Mouse (Mus musculus) MEL (cell line): ENCODE data around the gene Ccdc186. TPM values are rescaled to one million over a fixed set of nuclear protein-coding genes. Genes with fewer than 3 reads are reported as not detected.

Experiments used
- DNase-seq: peaks from one replicate; pipeline ENCODE4 v3.0.0; 2011; ENCODE audit warnings: low read depth, low spot score
- H3K27ac ChIP-seq: 2 replicates; pipeline ENCODE4 v1.5.1; 2012; ENCODE audit warnings: low read depth, mild to moderate bottlenecking, control low read depth, low read length, moderate library complexity; ENCODE audit not compliant: control insufficient read depth
- H3K27me3 ChIP-seq, 2 experiments: fragments of 150-350 bp in 1 of 2; sonication (generic) in 1 of 2; 2 replicates each; pipeline ENCODE4 v1.6.1; 2012; ENCODE audit warnings: low read length in 2 of 2, mild to moderate bottlenecking in 2 of 2, improper control_type of control experiment in 1 of 2, moderate library complexity in 1 of 2; ENCODE audit not compliant: insufficient read depth in 2 of 2, control insufficient read depth in 1 of 2
- H3K36me3 ChIP-seq, 2 experiments: 2 replicates each; pipeline ENCODE4 v1.6.1; 2012 to 2014; ENCODE audit warnings: low read length in 2 of 2, improper control_type of control experiment in 1 of 2, inconsistent platforms in 1 of 2, mild to moderate bottlenecking in 1 of 2; ENCODE audit not compliant: insufficient read depth in 2 of 2, control insufficient read depth in 1 of 2
- H3K4me1 ChIP-seq, 2 experiments: fragments of 150-350 bp in 1 of 2; sonication (generic) in 1 of 2; 2 replicates each; pipeline ENCODE4 v1.6.1; 2012; ENCODE audit warnings: low read length in 2 of 2, improper control_type of control experiment in 1 of 2, mild to moderate bottlenecking in 1 of 2; ENCODE audit not compliant: insufficient read depth in 2 of 2, control insufficient read depth in 1 of 2
- H3K4me3 ChIP-seq, 2 experiments: fragments of 150-350 bp in 1 of 2; sonication (generic) in 1 of 2; 2 replicates each; pipeline ENCODE4 v1.5.1; 2012; ENCODE audit warnings: low read depth in 2 of 2, low read length in 2 of 2, mild to moderate bottlenecking in 2 of 2, moderate library complexity in 2 of 2, control low read depth in 1 of 2, improper control_type of control experiment in 1 of 2; ENCODE audit not compliant: control insufficient read depth in 1 of 2, insufficient read depth in 1 of 2
- H3K79me2 ChIP-seq: 2 replicates; pipeline ENCODE4 v1.6.1; 2012; ENCODE audit warnings: mild to moderate bottlenecking, low read length, moderate library complexity; ENCODE audit not compliant: control insufficient read depth, poor library complexity, insufficient read depth
- H3K9ac ChIP-seq: 2 replicates; pipeline ENCODE4 v1.6.1; 2012; ENCODE audit warnings: low read depth, mild to moderate bottlenecking, control low read depth, low read length, moderate library complexity; ENCODE audit not compliant: control insufficient read depth, poor library complexity, severe bottlenecking
- H3K9me3 ChIP-seq: fragments of 150-350 bp; sonication (generic); replicated peaks from 2 replicates; pipeline ENCODE4 v1.6.1; 2012; ENCODE audit warnings: mild to moderate bottlenecking, low read length, improper control_type of control experiment, moderate library complexity; ENCODE audit not compliant: insufficient read depth
- BHLHE40 ChIP-seq: IDR thresholded peaks from 2 replicates; pipeline ENCODE4 v1.6.1; 2012; ENCODE audit warnings: low read depth, mild to moderate bottlenecking, inconsistent platforms, low read length, improper control_type of control experiment, borderline replicate concordance
- CHD1 ChIP-seq: IDR thresholded peaks from 2 replicates; pipeline ENCODE4 v1.6.1; 2012; ENCODE audit warnings: low read depth, mild to moderate bottlenecking, inconsistent platforms, low read length, improper control_type of control experiment
- CHD2 ChIP-seq: IDR thresholded peaks from 2 replicates; pipeline ENCODE4 v1.6.1; 2011; ENCODE audit warnings: low read length, improper control_type of control experiment
- CTCF ChIP-seq, 3 experiments: IDR thresholded peaks in 2 of 3; conservative IDR thresholded peaks in 1 of 3; 2 replicates each; pipeline ENCODE4 v1.5.1; 2011 to 2012; ENCODE audit warnings: low read length in 3 of 3, low read depth in 2 of 3, mild to moderate bottlenecking in 2 of 3, improper control_type of control experiment in 1 of 3, inconsistent platforms in 1 of 3, mixed read lengths in 1 of 3, moderate library complexity in 1 of 3; ENCODE audit not compliant: control insufficient read depth in 1 of 3, insufficient read depth in 1 of 3, poor library complexity in 1 of 3, severe bottlenecking in 1 of 3
- ELF1 ChIP-seq: IDR thresholded peaks from 2 replicates; pipeline ENCODE4 v1.6.1; 2014; ENCODE audit warnings: low read depth, mild to moderate bottlenecking, inconsistent platforms, low read length, improper control_type of control experiment, moderate library complexity
- EP300 ChIP-seq, 2 experiments: IDR thresholded peaks; 2 replicates each; pipeline ENCODE4 v1.6.1; 2011; ENCODE audit warnings: improper control_type of control experiment in 2 of 2, low read length in 2 of 2, low read depth in 1 of 2, mild to moderate bottlenecking in 1 of 2
- ETS1 ChIP-seq: IDR thresholded peaks from 2 replicates; pipeline ENCODE4 v1.6.1; 2012; ENCODE audit warnings: low read depth, mild to moderate bottlenecking, inconsistent platforms, low read length, improper control_type of control experiment, moderate library complexity
- GABPA ChIP-seq: IDR thresholded peaks from 2 replicates; pipeline ENCODE4 v1.6.1; 2012; ENCODE audit warnings: low read depth, mild to moderate bottlenecking, inconsistent platforms, low read length, improper control_type of control experiment, moderate library complexity
- GATA1 ChIP-seq: IDR thresholded peaks from 2 replicates; pipeline ENCODE4 v1.6.1; 2011; ENCODE audit warnings: low read depth, low read length, improper control_type of control experiment
- HCFC1 ChIP-seq: IDR thresholded peaks from 2 replicates; pipeline ENCODE4 v1.6.1; 2012; ENCODE audit warnings: low read depth, mild to moderate bottlenecking, inconsistent platforms, low read length, improper control_type of control experiment, moderate library complexity
- JUND ChIP-seq: IDR thresholded peaks from 2 replicates; pipeline ENCODE4 v1.6.1; 2011; ENCODE audit warnings: low read depth, mild to moderate bottlenecking, improper control_type of control experiment, low read length
- KAT2A ChIP-seq: conservative IDR thresholded peaks from 2 replicates; pipeline ENCODE4 v1.6.1; 2012; ENCODE audit warnings: low read depth, low read length, improper control_type of control experiment, inconsistent platforms
- MAFK ChIP-seq: IDR thresholded peaks from 2 replicates; pipeline ENCODE4 v1.6.1; 2011; ENCODE audit warnings: low read depth, mild to moderate bottlenecking, low read length, improper control_type of control experiment, borderline replicate concordance
- MAX ChIP-seq: IDR thresholded peaks from 2 replicates; pipeline ENCODE4 v1.6.1; 2011; ENCODE audit warnings: low read length, improper control_type of control experiment
- MAZ ChIP-seq: IDR thresholded peaks from 2 replicates; pipeline ENCODE4 v1.6.1; 2012; ENCODE audit warnings: low read depth, mild to moderate bottlenecking, inconsistent platforms, low read length, improper control_type of control experiment
- MXI1 ChIP-seq: IDR thresholded peaks from 2 replicates; pipeline ENCODE4 v1.6.1; 2011; ENCODE audit warnings: mild to moderate bottlenecking, low read depth, low read length, improper control_type of control experiment
- MYB ChIP-seq: IDR thresholded peaks from 2 replicates; pipeline ENCODE4 v1.6.1; 2011; ENCODE audit warnings: mild to moderate bottlenecking, low read depth, low read length, improper control_type of control experiment
- MYC ChIP-seq: IDR thresholded peaks from 2 replicates; pipeline ENCODE4 v1.6.1; 2011; ENCODE audit warnings: low read depth, mild to moderate bottlenecking, low read length, improper control_type of control experiment, moderate library complexity
- NELFE ChIP-seq: IDR thresholded peaks from 2 replicates; pipeline ENCODE4 v1.6.1; 2011; ENCODE audit warnings: low read depth, low read length, improper control_type of control experiment
- NRF1 ChIP-seq: IDR thresholded peaks from 2 replicates; pipeline ENCODE4 v1.6.1; 2014; ENCODE audit warnings: low read depth, mild to moderate bottlenecking, inconsistent platforms, low read length, improper control_type of control experiment, moderate library complexity; ENCODE audit not compliant: poor library complexity, insufficient read depth, severe bottlenecking
- POLR2A ChIP-seq, 2 experiments: IDR thresholded peaks; 2 replicates each; pipeline ENCODE4 v1.6.1; 2011 to 2012; ENCODE audit warnings: low read length in 2 of 2, mild to moderate bottlenecking in 2 of 2, control low read depth in 1 of 2, improper control_type of control experiment in 1 of 2, low read depth in 1 of 2, moderate library complexity in 1 of 2; ENCODE audit not compliant: control insufficient read depth in 1 of 2, insufficient read depth in 1 of 2, poor library complexity in 1 of 2
- POLR2AphosphoS2 ChIP-seq: IDR thresholded peaks from 2 replicates; pipeline ENCODE4 v1.6.1; 2011; ENCODE audit warnings: low read length, improper control_type of control experiment
- RAD21 ChIP-seq: IDR thresholded peaks from 2 replicates; pipeline ENCODE4 v1.6.1; 2011; ENCODE audit warnings: mild to moderate bottlenecking, low read depth, low read length, improper control_type of control experiment
- RCOR1 ChIP-seq: IDR thresholded peaks from 2 replicates; pipeline ENCODE4 v1.6.1; 2012; ENCODE audit warnings: low read depth, mild to moderate bottlenecking, inconsistent platforms, low read length, improper control_type of control experiment
- SIN3A ChIP-seq: IDR thresholded peaks from 2 replicates; pipeline ENCODE4 v1.6.1; 2012; ENCODE audit warnings: low read length, improper control_type of control experiment, inconsistent platforms
- TAL1 ChIP-seq: IDR thresholded peaks from 2 replicates; pipeline ENCODE4 v1.6.1; 2012; ENCODE audit warnings: mild to moderate bottlenecking, inconsistent platforms, low read length, moderate library complexity, mixed read lengths
- TBP ChIP-seq: IDR thresholded peaks from 2 replicates; pipeline ENCODE4 v1.8.0; 2011; ENCODE audit warnings: low read depth, low read length, improper control_type of control experiment
- TCF12 ChIP-seq: IDR thresholded peaks from 2 replicates; pipeline ENCODE4 v1.6.1; 2014; ENCODE audit warnings: low read depth, mild to moderate bottlenecking, inconsistent platforms, low read length, improper control_type of control experiment, moderate library complexity
- UBTF ChIP-seq: IDR thresholded peaks from 2 replicates; pipeline ENCODE4 v1.6.1; 2012; ENCODE audit warnings: low read depth, mild to moderate bottlenecking, inconsistent platforms, low read length, improper control_type of control experiment, moderate library complexity, borderline replicate concordance; ENCODE audit not compliant: insufficient read depth
- USF1 ChIP-seq: IDR thresholded peaks from 2 replicates; pipeline ENCODE4 v1.6.1; 2014; ENCODE audit warnings: low read depth, mild to moderate bottlenecking, inconsistent platforms, low read length, improper control_type of control experiment, moderate library complexity
- ZC3H11A ChIP-seq: IDR thresholded peaks from 2 replicates; pipeline ENCODE4 v1.6.1; 2012; ENCODE audit warnings: low read depth, mild to moderate bottlenecking, inconsistent platforms, low read length, improper control_type of control experiment
- ZKSCAN1 ChIP-seq: IDR thresholded peaks from 2 replicates; pipeline ENCODE4 v1.6.1; 2012; ENCODE audit warnings: low read depth, mild to moderate bottlenecking, inconsistent platforms, low read length, improper control_type of control experiment, moderate library complexity
- ZMIZ1 ChIP-seq: IDR thresholded peaks from 2 replicates; pipeline ENCODE4 v1.6.1; 2012; ENCODE audit warnings: low read depth, mild to moderate bottlenecking, inconsistent platforms, low read length, improper control_type of control experiment, moderate library complexity
- ZNF384 ChIP-seq: IDR thresholded peaks from 2 replicates; pipeline ENCODE4 v1.6.1; 2012; ENCODE audit warnings: low read depth, mild to moderate bottlenecking, inconsistent platforms, low read length, improper control_type of control experiment
- polyA plus RNA-seq, 2 experiments: library from polyadenylated mRNA; stranded (reverse) in 1 of 2; unstranded in 1 of 2; fragments of >175 nt in 1 of 2; fragments of >200 nt in 1 of 2; gene quantifications; 2 replicates each; pipeline versions ENCODE4 v1.2.1 to v1.2.4; 2012; ENCODE audit warnings: low replicate concordance in 2 of 2, low read depth in 1 of 2; ENCODE audit not compliant: insufficient read length in 2 of 2, insufficient read depth in 1 of 2, missing spikeins in 1 of 2
- total RNA-seq: library from RNA; depleted of rRNA; stranded (reverse); fragments of 300-350 nt; gene quantifications from 2 replicates; pipeline ENCODE4 v1.2.3, GENCODE M21; 2012

Ccdc186 gene
- total and polyA plus RNA-seq, 3 experiments, result 7.9 to 72.2 (median 21.9) TPM

DNA sequence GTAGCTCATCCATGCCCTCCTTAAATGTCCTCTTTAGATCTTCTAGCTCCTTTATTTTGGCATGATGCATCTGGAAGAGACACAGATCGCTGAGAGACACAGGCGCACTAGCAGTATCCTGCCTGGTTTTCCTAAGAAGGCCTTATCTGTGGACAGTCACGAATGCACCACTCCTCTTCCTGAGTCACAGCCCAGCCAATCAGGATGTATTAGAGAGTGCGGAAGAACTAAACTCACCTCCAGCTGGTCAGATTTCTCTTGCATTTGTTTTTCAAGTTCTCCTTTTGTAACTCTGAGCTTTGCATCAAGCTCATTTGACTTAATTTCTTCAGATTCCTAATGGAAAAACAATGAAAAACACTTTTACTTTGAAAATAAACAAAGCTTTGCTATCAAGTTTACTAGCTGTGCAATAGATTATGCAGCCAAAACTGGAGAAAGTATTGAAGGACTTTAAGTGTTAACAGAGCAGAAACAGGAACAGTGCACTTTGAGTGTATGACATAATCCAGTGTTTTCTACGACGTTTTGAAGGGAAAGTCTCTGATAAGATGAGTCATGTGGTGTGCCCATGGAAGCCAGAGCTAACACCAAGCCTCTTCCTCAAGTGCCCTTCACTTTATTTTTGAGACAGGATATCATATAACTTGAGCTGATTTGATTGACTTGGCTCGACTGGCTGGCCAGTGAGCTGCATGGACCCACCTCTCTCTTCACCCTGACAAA lies 20.9 kb downstream of the Ccdc186 start (continued):
- TF ChIP-seq EP300 (IDR thresholded peaks at IDR 0.05; ENCODE audit: low read depth in 1 of 2, low read length in 2 of 2) (peak; percentile 72 to 79), SIN3A (peak; percentile 85)
- TF ChIP-seq, all 39 proteins: peak for 24

GRCm38 (mm10) chr19:56800226-56800625 lies 21.8 kb downstream of the Ccdc186 start:
- peaks cover 20 to 49% of the 10 kb centered on the region in 2 experiments for H3K36me3 ChIP-seq
- peaks cover 32 to 49% of the 10 kb centered on the region in 2 experiments for H3K4me1 ChIP-seq
- H3K79me2 ChIP-seq, result no peaks in the 10 kb centered on the region; the same call in 1 of the 2 replicates
- H3K4me3 ChIP-seq, result peak overlapping the region; percentile 39 to 45; a peak in 3 of 4 replicates
- peak overlapping the region; percentile 96 for H3K27ac ChIP-seq
- DNase-seq, result peak; percentile 90
- no peaks in the 10 kb centered on the region for H3K27me3 ChIP-seq
- H3K9me3 ChIP-seq, result no peaks in the 10 kb centered on the region
- H3K9ac ChIP-seq, result peak overlapping the region; percentile 27
- TF ChIP-seq CHD1 (no peak; the same call in 1 of the 2 replicates), TAL1 (peak; percentile 99), SIN3A (peak; percentile 97), MAFK (peak; percentile 78; the same call in 1 of the 2 replicates), GATA1 (peak; percentile 95), JUND (no peak), POLR2A (IDR thresholded peaks at IDR 0.05; ENCODE audit: control insufficient read depth in 1 of 2, insufficient read depth in 1 of 2, low read depth in 1 of 2, low read length in 2 of 2, poor library complexity in 1 of 2) (no peak; a peak in 1 of 4 replicates), BHLHE40 (peak; percentile 100), ELF1 (peak; percentile 44; the same call in 1 of the 2 replicates), CHD2 (no peak), TBP (no peak), MAZ (no peak), HCFC1 (peak; percentile 48; the same call in 1 of the 2 replicates), MXI1 (peak; percentile 98), GABPA (no peak), RCOR1 (peak; percentile 89), EP300 (IDR thresholded peaks at IDR 0.05; ENCODE audit: low read depth in 1 of 2, low read length in 2 of 2) (peak; percentile 96 to 98), CTCF (IDR thresholded peaks at IDR 0.05 in 2 of 3, conservative IDR thresholded peaks at IDR 0.05 in 1 of 3; ENCODE audit: control insufficient read depth in 1 of 3, insufficient read depth in 1 of 3, low read depth in 2 of 3, low read length in 3 of 3, poor library complexity in 1 of 3, severe bottlenecking in 1 of 3) (no peak), MYC (peak; percentile 96), USF1 (peak; percentile 86), MYB (peak; percentile 95), ZNF384 (no peak), ZMIZ1 (peak; percentile 81; the same call in 1 of the 2 replicates), ZKSCAN1 (no peak), RAD21 (no peak), UBTF (no peak), NRF1 (no peak), KAT2A (no peak), TCF12 (peak; percentile 98), ZC3H11A (no peak), POLR2AphosphoS2 (peak; percentile 51), NELFE (no peak), ETS1 (peak; percentile 99), MAX (peak; percentile 92)
